Mouse (Mus musculus) hindbrain, embryonic 10.5 days (tissue): ENCODE results near the gene Pdia4. TPM values are rescaled to one million over a fixed set of nuclear protein-coding genes. Genes with fewer than 3 reads are reported as not detected.
A peak's percentile ranks its signal among the peaks of the same experiment; 100 is the strongest.
"Not testable (repeated sequence)": the region's sequence is repeated elsewhere in the genome, so short reads cannot be mapped to it uniquely, and the experiment has no call there.

Source experiments
- DNase-seq: peaks from one replicate; pipeline ENCODE4 v3.0.0-alpha.2; 2017; ENCODE audit warnings: low spot score
- H3K27ac ChIP-seq: fragments of 300-500 bp; sonication (generic); 2 replicates; pipeline ENCODE4 v1.5.1; 2016; ENCODE audit warnings: mild to moderate bottlenecking, moderate library complexity
- H3K27me3 ChIP-seq: fragments of 300-500 bp; sonication (generic); 2 replicates; pipeline ENCODE4 v1.6.1; 2016; ENCODE audit warnings: mild to moderate bottlenecking; ENCODE audit not compliant: poor library complexity, insufficient read depth, severe bottlenecking
- H3K36me3 ChIP-seq: fragments of 300-500 bp; sonication (generic); 2 replicates; pipeline ENCODE4 v1.6.1; 2016; ENCODE audit warnings: mild to moderate bottlenecking, moderate library complexity
- H3K4me1 ChIP-seq: fragments of 300-500 bp; sonication (generic); replicated peaks from 2 replicates; pipeline ENCODE4 v1.6.1; 2016; ENCODE audit warnings: mild to moderate bottlenecking
- H3K4me3 ChIP-seq: fragments of 300-500 bp; sonication (generic); 2 replicates; pipeline ENCODE4 v1.5.1; 2016; ENCODE audit warnings: mild to moderate bottlenecking, moderate library complexity
- H3K9me3 ChIP-seq: fragments of 300-500 bp; sonication (generic); 2 replicates; pipeline ENCODE4 v1.6.1; 2016; ENCODE audit warnings: mild to moderate bottlenecking, moderate library complexity
- WGBS: fragments of 180-500 bp; shearing (Covaris S2); methylation state at CpG from one replicate; pipeline ENCODE4 v1.1.7; 2016; 5-methylcytosine and 5-hydroxymethylcytosine counted together
- polyA plus RNA-seq: library from polyadenylated mRNA; unstranded; fragments of >200 nt; fragmentation: Nextera tagmentation; extraction: Ambion mirVana; gene quantifications from 2 replicates; pipeline ENCODE4 v1.2.1, GENCODE M21; 2016

The Pdia4 gene
- polyA plus RNA-seq, 1 experiment from 2014 or later: 242 TPM

DNA sequence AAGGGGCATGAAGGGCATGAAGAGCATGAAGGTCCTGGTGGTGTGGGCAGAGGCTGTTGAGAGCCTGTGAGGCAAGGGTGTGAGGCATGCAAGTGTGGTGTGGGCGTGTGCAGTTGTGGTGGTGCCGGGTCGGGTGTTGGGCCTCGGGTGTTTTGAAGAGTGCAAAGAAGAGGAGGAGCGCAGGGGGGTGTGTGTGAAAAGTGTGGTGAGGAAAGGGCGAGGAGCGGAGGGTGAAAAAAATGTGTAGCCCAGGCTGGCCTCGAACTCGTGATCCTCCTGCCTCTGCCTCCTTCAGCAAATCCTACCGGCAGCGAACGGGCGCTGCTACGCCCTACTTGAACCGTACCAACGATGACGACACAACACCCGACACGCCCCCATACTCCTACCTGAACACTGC is 41.5 kb downstream of the Pdia4 start:
- not testable (repeated sequence) for H3K36me3 ChIP-seq, H3K4me1 ChIP-seq, H3K9me3 ChIP-seq, DNase-seq, H3K27ac ChIP-seq
- H3K4me3 ChIP-seq: peak overlapping the region; percentile 21; the same call in 1 of the 2 replicates
- peaks cover 22% of the 10 kb centered on the region for H3K27me3 ChIP-seq
- 46% methylated on average over 9 of the region's 19 CpGs for WGBS

GRCm38 (mm10) chr6:47771113-47771512 is 42.1 kb downstream of the Pdia4 start:
- H3K4me1 ChIP-seq, H3K4me3 ChIP-seq, DNase-seq, H3K9me3 ChIP-seq, H3K27ac ChIP-seq, H3K36me3 ChIP-seq: not testable (repeated sequence)
- 78% methylated on average over 12 of the region's 12 CpGs for WGBS
- H3K27me3 ChIP-seq: peaks cover 21% of the 10 kb centered on the region

GRCm38 (mm10) chr6:47769861-47770260 is 43.4 kb downstream of the Pdia4 start:
- not testable (repeated sequence) for H3K9me3 ChIP-seq, H3K27ac ChIP-seq, H3K4me3 ChIP-seq, H3K36me3 ChIP-seq, H3K4me1 ChIP-seq, DNase-seq
- WGBS: 65% methylated on average over 4 of the region's 4 CpGs
- peaks cover 21% of the 10 kb centered on the region for H3K27me3 ChIP-seq

DNA sequence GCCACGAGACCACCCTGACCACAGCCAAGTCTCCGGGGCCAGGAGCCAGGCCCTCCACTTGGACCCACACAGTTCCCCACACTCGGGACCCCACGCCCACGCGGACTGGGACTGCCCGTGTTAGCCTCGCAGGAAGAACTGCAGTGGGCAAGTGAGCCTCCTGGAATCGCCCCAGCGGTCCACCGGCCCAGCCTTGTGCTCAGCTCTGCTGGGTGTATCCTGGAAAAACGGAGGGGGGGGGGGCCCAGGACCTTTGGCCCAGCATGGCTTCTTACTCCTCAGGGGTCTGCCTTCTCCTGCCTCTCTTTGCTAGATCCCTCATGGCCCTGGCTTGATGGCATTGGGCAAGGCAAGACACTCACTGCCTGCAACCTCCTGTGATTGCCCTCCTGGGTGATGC is 44.7 kb downstream of the Pdia4 start:
- 54% methylated on average over 3 of the region's 12 CpGs for WGBS
- not testable (repeated sequence) for H3K4me3 ChIP-seq, H3K36me3 ChIP-seq, H3K9me3 ChIP-seq, DNase-seq, H3K27ac ChIP-seq, H3K4me1 ChIP-seq
- H3K27me3 ChIP-seq: peaks cover 21% of the 10 kb centered on the region

GRCm38 (mm10) chr6:47767355-47767754 is 45.9 kb downstream of the Pdia4 start:
- not testable (repeated sequence) for H3K4me1 ChIP-seq, H3K9me3 ChIP-seq, DNase-seq, H3K36me3 ChIP-seq, H3K27ac ChIP-seq, H3K4me3 ChIP-seq
- H3K27me3 ChIP-seq: peaks cover 21% of the 10 kb centered on the region
- WGBS: 59% methylated on average over 9 of the region's 20 CpGs

GRCm38 (mm10) chr6:47762686-47763085 is 50.5 kb downstream of the Pdia4 start:
- H3K9me3 ChIP-seq, H3K27ac ChIP-seq: not testable (repeated sequence)
- WGBS: 71% methylated on average over 9 of the region's 10 CpGs

DNA sequence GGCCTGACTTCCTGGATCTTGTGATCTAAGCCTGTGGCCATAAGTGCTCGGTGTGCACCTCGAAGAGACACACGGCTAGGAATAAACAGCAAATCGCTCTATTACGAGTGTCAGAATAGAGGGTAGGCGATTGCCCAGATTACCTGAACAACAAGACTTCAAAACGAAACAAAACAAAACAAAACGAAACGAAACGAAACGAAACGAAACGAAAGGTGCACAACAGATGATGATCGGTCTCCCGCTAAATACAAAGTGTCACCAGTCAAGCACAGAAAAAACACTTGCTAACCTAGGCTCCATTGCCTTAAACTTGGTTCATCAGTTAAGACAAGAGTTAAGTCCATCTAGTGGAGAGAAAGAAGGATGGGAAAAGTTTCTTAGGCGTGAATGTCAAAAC is 53.8 kb downstream of the Pdia4 start:
- 79% methylated on average over 14 of the region's 16 CpGs for WGBS
- H3K27me3 ChIP-seq, H3K9me3 ChIP-seq, H3K4me1 ChIP-seq, H3K27ac ChIP-seq, H3K36me3 ChIP-seq, H3K4me3 ChIP-seq, DNase-seq: not testable (repeated sequence)

More at GRCm38 (mm10) chr6:47762686-47763085, 50.5 kb downstream of the Pdia4 start:
- not testable (repeated sequence) for H3K27me3 ChIP-seq, H3K4me1 ChIP-seq, H3K36me3 ChIP-seq, DNase-seq, H3K4me3 ChIP-seq

- H3K4me1 ChIP-seq, H3K36me3 ChIP-seq, DNase-seq, H3K9me3 ChIP-seq, H3K27ac ChIP-seq, H3K27me3 ChIP-seq: not testable (repeated sequence)
- peak overlapping the region; percentile 40 for H3K4me3 ChIP-seq
- WGBS: 4% methylated on average over 21 of the region's 38 CpGs
Observed at GRCm38 (mm10) chr6:47757849-47758248, 55.4 kb downstream of the Pdia4 start.

DNA sequence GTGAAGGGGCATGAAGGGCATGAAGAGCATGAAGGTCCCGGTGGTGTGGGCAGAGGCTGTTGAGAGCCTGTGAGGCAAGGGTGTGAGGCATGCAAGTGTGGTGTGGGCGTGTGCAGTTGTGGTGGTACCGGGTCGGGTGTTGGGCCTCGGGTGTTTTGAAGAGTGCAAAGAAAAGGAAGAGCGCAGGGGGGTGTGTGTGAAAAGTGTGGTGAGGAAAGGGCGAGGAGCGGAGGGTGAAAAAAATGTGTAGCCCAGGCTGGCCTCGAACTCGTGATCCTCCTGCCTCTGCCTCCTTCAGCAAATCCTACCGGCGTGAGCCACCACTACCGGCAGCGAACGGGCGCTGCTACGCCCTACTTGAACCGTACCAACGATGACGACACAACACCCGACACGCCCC is 55.8 kb downstream of the Pdia4 start:
- H3K4me1 ChIP-seq, DNase-seq, H3K36me3 ChIP-seq, H3K9me3 ChIP-seq, H3K4me3 ChIP-seq, H3K27me3 ChIP-seq, H3K27ac ChIP-seq: not testable (repeated sequence)
- WGBS: 5% methylated on average over 9 of the region's 22 CpGs

- 4% methylated on average over 14 of the region's 44 CpGs for WGBS
Observed at GRCm38 (mm10) chr6:47753144-47753543, 60.1 kb downstream of the Pdia4 start.

GRCm38 (mm10) chr6:47748306-47748705 is 64.9 kb downstream of the Pdia4 start:
- H3K27ac ChIP-seq, H3K36me3 ChIP-seq, H3K27me3 ChIP-seq, DNase-seq, H3K9me3 ChIP-seq, H3K4me1 ChIP-seq: not testable (repeated sequence)
- WGBS: 14% methylated on average over 15 of the region's 25 CpGs
- peak overlapping the region; percentile 39 for H3K4me3 ChIP-seq

More at GRCm38 (mm10) chr6:47753144-47753543, 60.1 kb downstream of the Pdia4 start:
- DNase-seq, H3K36me3 ChIP-seq, H3K4me3 ChIP-seq, H3K27ac ChIP-seq, H3K4me1 ChIP-seq, H3K9me3 ChIP-seq, H3K27me3 ChIP-seq: not testable (repeated sequence)

DNA sequence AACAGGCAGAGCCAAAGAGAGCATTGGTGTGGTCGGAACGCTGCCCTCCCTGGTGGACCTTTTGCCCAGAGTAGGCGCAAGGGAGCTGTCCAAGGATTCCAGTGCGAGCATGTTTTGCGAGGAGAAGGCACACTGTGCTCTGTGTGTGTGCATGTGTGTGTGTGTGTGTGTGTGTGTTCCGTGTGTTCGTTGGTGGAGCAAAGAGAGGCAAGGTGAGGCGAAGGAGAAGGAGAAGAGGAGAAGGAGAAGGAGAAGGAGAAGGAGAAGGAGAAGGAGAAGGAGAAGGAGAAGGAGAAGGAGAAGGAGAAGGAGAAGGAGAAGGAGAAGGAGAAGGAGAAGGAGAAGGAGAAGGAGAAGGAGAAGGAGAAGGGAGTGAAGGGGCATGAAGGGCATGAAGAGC is 65.3 kb downstream of the Pdia4 start:
- not testable (repeated sequence) for DNase-seq, H3K27ac ChIP-seq, H3K4me3 ChIP-seq, H3K4me1 ChIP-seq, H3K9me3 ChIP-seq, H3K36me3 ChIP-seq, H3K27me3 ChIP-seq
- 74% methylated on average over 4 of the region's 8 CpGs for WGBS
